Mouse (Mus musculus): ENCODE data around the gene Ciao2a. TPM values are rescaled to one million over a fixed set of nuclear protein-coding genes. Genes with fewer than 3 reads are reported as not detected.
A peak's percentile ranks its signal among the peaks of the same experiment; 100 is the strongest.

Ciao2a gene
- polyA plus RNA-seq, 1 experiment from 2014 or later = 176 TPM

DNA sequence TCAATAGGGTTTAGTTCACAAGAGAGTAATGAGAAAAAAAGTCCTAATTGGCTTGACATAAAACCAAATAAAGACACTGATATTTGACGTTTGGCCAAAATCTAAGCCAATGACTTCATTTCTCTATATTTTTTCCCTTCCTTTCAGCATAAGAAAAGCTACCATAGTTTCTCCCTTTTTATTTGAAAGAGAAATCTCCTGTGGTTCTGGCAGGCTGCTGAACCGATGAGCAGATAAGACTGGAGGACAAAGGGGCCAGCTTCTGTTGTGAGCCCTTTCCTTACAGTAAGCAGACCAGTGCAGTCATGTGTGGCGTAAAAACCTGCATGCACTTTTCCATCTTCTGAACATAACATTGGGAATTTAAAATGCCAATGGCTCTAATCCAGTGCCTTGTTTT, 5.5 kb upstream of the Ciao2a start:
- no peak overlapping the region for H3K9ac ChIP-seq
- 69% methylated on average over 3 of the region's 3 CpGs for WGBS
- H3K4me2 ChIP-seq = no peak overlapping the region
- H3K9me3 ChIP-seq (replicated peaks) = no peaks in the 10 kb centered on the region
- no peak overlapping the region for H3K4me3 ChIP-seq
- peaks cover 4% of the 10 kb centered on the region; the same call in 1 of the 2 replicates for H3K36me3 ChIP-seq
- ATAC-seq (ENCODE audit: insufficient number of reproducible peaks, low FRiP score) = no peak
- H3K27ac ChIP-seq (ENCODE audit: poor library complexity, severe bottlenecking) = no peak overlapping the region
- H3K27me3 ChIP-seq (replicated peaks) = no peaks in the 10 kb centered on the region
- peaks cover 14% of the 10 kb centered on the region for H3K4me1 ChIP-seq (replicated peaks)

DNA sequence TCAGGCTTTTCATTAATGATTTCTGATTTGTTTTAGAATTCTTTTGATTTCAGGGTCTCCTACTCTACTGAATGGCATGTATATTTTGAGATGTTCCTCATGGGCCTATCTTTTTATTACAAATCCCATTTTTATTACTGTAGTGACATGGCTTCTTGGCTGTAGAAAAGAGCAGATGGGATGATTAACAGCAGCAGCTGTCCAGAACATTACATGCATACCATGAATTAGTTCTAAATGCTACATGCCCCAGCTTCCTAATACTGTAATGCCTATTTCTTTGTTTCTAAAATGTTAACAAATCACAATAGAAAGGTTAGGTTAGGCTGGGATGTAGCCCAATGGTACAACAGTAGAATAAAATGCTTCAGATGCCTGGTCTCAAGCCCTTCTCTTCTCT, 5.0 kb upstream of the Ciao2a start:
- Histone ChIP-seq H3K9ac (no peak overlapping the region), H3K9me3 (replicated peaks) (no peaks in the 10 kb centered on the region), H3K4me2 (no peak overlapping the region), H3K4me3 (no peak overlapping the region), H3K36me3 (peaks cover 4% of the 10 kb centered on the region; the same call in 1 of the 2 replicates), H3K27me3 (replicated peaks) (no peaks in the 10 kb centered on the region), H3K27ac (ENCODE audit: poor library complexity, severe bottlenecking) (no peak overlapping the region), H3K4me1 (replicated peaks) (peaks cover 14% of the 10 kb centered on the region)
- ATAC-seq (ENCODE audit: insufficient number of reproducible peaks, low FRiP score) = no peak

- Histone ChIP-seq H3K27ac (ENCODE audit: poor library complexity, severe bottlenecking) (no peak overlapping the region), H3K9me3 (replicated peaks) (no peaks in the 10 kb centered on the region), H3K4me3 (peak overlapping the region; percentile 93), H3K4me1 (replicated peaks) (peaks cover 28% of the 10 kb centered on the region), H3K4me2 (peak overlapping the region; percentile 83), H3K9ac (peak overlapping the region; percentile 88), H3K36me3 (peaks cover 4% of the 10 kb centered on the region; the same call in 1 of the 2 replicates), H3K27me3 (replicated peaks) (no peaks in the 10 kb centered on the region)
- no peak for ATAC-seq (ENCODE audit: insufficient number of reproducible peaks, low FRiP score)
- 12% methylated on average over 5 of the region's 5 CpGs for WGBS
Measured at GRCm38 (mm10) chr9:66123648-66124047, 2.8 kb upstream of the Ciao2a start.

GRCm38 (mm10) chr9:66124111-66124531, 2.3 kb upstream of the Ciao2a start:
- 0 out of 2 replicates have a peak, but pooled peaks have one; percentile 52 for ATAC-seq (ENCODE audit: insufficient number of reproducible peaks, low FRiP score)
- peaks cover 28% of the 10 kb centered on the region for H3K4me1 ChIP-seq (replicated peaks)
- no peaks in the 10 kb centered on the region for H3K9me3 ChIP-seq (replicated peaks)
- H3K4me2 ChIP-seq = peak overlapping the region; percentile 83
- under 1% methylated on average over 12 of the region's 12 CpGs for WGBS
- peak overlapping the region; percentile 88 for H3K9ac ChIP-seq
- H3K27me3 ChIP-seq (replicated peaks) = no peaks in the 10 kb centered on the region
- H3K4me3 ChIP-seq = peak overlapping the region; percentile 93
- peaks cover 5% of the 10 kb centered on the region; the same call in 1 of the 2 replicates for H3K36me3 ChIP-seq
- H3K27ac ChIP-seq (ENCODE audit: poor library complexity, severe bottlenecking) = peak overlapping the region; percentile 92

DNA sequence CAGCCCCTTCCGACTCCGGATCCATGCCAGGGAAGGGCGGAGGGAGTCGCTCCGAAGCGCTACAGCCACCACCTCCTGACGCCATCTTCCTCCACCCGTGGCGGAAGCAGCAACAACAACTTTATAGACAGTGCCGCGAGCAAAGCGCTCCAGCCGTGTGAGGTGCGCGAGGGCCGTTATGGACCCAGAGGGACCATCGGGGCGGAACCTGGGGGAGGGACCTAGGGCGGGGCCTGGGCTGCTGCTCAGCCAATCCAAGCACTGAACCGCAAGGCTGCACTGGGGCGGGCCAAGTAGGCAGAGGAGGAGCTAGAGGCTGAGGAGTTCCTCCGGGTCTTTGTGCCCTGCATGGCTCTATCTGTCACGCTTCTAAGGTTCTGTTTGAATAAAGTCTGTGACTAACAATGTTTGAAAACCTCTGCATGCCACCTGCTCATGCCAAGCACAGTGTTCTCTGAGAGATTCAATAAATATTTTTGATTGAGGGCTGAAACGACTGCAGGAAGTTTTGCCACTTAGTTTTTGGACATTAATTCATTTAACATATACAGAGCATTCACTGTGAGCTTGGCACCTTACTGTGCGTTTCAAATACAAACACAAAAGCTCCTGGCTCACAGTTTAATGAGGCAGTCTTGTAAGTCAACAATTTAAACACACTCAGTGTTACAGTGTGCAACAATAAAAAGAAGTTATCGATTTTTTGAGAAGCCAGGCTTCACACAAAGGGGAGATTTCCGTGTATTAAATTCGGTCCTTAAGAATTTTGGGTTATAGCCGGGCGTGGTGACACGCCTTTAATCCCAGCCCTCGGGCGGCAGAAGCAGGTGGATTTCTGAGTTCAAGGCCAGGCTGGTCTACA, 1.5 kb upstream of the Ciao2a start:
- H3K9ac ChIP-seq = peak overlapping the region; percentile 88
- ATAC-seq (ENCODE audit: insufficient number of reproducible peaks, low FRiP score) = peak; percentile 98
- H3K4me3 ChIP-seq = peak overlapping the region; percentile 93
- peaks cover 11% of the 10 kb centered on the region; the same call in 1 of the 2 replicates for H3K36me3 ChIP-seq
- H3K4me2 ChIP-seq = peak overlapping the region; percentile 83
- peak overlapping the region; percentile 92 for H3K27ac ChIP-seq (ENCODE audit: poor library complexity, severe bottlenecking)
- WGBS = 19% methylated on average over 33 of the region's 33 CpGs
- peaks cover 28% of the 10 kb centered on the region for H3K4me1 ChIP-seq (replicated peaks)
- H3K27me3 ChIP-seq (replicated peaks) = no peaks in the 10 kb centered on the region
- H3K9me3 ChIP-seq (replicated peaks) = no peaks in the 10 kb centered on the region

GRCm38 (mm10) chr9:66125543-66126455, 612 bp upstream of the Ciao2a start:
- no peak for ATAC-seq (ENCODE audit: insufficient number of reproducible peaks, low FRiP score)
- 40% methylated on average over 12 of the region's 12 CpGs for WGBS

DNA sequence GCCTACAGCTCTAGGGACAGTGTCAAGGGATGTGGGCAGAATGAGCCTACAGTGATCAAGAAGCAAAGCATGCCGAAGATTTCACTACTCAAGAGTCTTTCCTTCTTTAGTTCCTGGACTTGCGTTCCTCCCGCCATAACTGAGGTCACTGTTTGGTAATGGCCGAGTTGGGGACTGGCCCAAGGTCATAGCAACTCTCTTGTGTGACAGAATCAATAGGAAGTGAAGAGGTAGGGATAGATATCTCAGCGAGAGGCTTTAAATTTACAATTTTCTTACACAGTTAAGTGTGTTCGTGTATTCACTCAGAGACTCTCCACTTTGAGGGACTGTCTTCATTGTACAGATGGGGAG, 759 bp downstream of the Ciao2a start:
- Histone ChIP-seq H3K4me3 (peak overlapping the region; percentile 76), H3K9me3 (replicated peaks) (no peaks in the 10 kb centered on the region), H3K27me3 (replicated peaks) (no peaks in the 10 kb centered on the region), H3K36me3 (peaks cover 21% of the 10 kb centered on the region; the same call in 1 of the 2 replicates), H3K4me2 (peak overlapping the region; percentile 82), H3K27ac (ENCODE audit: poor library complexity, severe bottlenecking) (peak overlapping the region; percentile 73), H3K9ac (peak overlapping the region; percentile 80), H3K4me1 (replicated peaks) (peaks cover 28% of the 10 kb centered on the region)
- 42% methylated on average over 6 of the region's 6 CpGs for WGBS
- no peak for ATAC-seq (ENCODE audit: insufficient number of reproducible peaks, low FRiP score)

More at GRCm38 (mm10) chr9:66125543-66126455, 612 bp upstream of the Ciao2a start:
- Histone ChIP-seq H3K4me3 (peak overlapping the region; percentile 76), H3K36me3 (peaks cover 15% of the 10 kb centered on the region; the same call in 1 of the 2 replicates), H3K4me1 (replicated peaks) (peaks cover 28% of the 10 kb centered on the region), H3K9me3 (replicated peaks) (no peaks in the 10 kb centered on the region), H3K27me3 (replicated peaks) (no peaks in the 10 kb centered on the region), H3K4me2 (peak overlapping the region; percentile 82), H3K9ac (no peak overlapping the region), H3K27ac (ENCODE audit: poor library complexity, severe bottlenecking) (peak overlapping the region; percentile 92)

DNA sequence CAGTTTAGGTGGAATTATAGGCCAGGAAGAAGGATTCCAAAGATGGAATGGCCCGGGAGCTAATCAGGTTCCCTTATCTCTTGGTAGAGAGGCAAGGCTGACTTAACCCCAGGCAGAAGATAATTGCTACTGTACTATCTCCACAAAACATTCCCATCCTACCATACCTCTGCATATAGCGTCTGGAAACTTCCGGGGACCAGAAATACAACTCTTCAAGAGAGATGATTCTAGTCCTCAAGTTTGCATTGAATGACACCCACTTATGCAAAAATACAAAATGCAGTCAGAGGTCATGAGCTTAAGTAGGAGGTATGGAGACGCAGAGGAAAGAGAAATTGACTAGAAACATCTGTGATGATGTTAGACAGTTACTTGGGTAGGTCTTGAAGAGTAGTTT, 1.5 kb downstream of the Ciao2a start:
- H3K4me3 ChIP-seq = peak overlapping the region; percentile 76

GRCm38 (mm10) chr9:66131466-66131865, 5.1 kb downstream of the Ciao2a start:
- H3K4me1 ChIP-seq (replicated peaks) = peaks cover 14% of the 10 kb centered on the region
- 92% methylated on average over 2 of the region's 2 CpGs for WGBS
- H3K9ac ChIP-seq = no peak overlapping the region
- no peak for ATAC-seq (ENCODE audit: insufficient number of reproducible peaks, low FRiP score)
- H3K27ac ChIP-seq (ENCODE audit: poor library complexity, severe bottlenecking) = no peak overlapping the region
- peaks cover 57% of the 10 kb centered on the region for H3K36me3 ChIP-seq
- H3K4me3 ChIP-seq = no peak overlapping the region
- no peaks in the 10 kb centered on the region for H3K9me3 ChIP-seq (replicated peaks)
- H3K27me3 ChIP-seq (replicated peaks) = no peaks in the 10 kb centered on the region
- H3K4me2 ChIP-seq = no peak overlapping the region

More for the DNA sequence above, 1.5 kb downstream of the Ciao2a start:
- H3K27me3 ChIP-seq (replicated peaks) = no peaks in the 10 kb centered on the region
- H3K9me3 ChIP-seq (replicated peaks) = no peaks in the 10 kb centered on the region
- no peak overlapping the region for H3K9ac ChIP-seq
- 50% methylated on average over 4 of the region's 4 CpGs for WGBS
- H3K27ac ChIP-seq (ENCODE audit: poor library complexity, severe bottlenecking) = no peak overlapping the region
- H3K36me3 ChIP-seq = peaks cover 28% of the 10 kb centered on the region
- no peak for ATAC-seq (ENCODE audit: insufficient number of reproducible peaks, low FRiP score)
- H3K4me1 ChIP-seq (replicated peaks) = peaks cover 28% of the 10 kb centered on the region
- H3K4me2 ChIP-seq = peak overlapping the region; percentile 82

DNA sequence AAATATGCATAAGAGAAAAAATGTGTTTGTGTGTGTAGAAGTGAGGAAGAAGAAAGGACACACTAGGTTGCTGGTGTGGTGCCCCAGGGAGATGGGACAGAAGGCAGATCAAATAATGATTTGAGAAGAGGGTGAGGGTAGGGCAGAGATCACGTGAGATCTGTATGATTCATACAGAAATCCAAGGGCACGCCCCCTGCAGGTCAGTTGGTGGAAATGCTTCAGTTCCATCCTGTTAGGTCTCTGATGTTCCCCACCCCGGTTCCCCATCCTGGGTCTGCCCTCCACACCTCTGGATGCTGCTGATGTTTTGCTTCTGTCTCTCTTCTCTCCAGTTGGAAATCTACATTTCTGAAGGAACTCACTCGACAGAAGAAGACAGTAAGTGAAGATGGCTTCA, 9.6 kb downstream of the Ciao2a start:
- Histone ChIP-seq H3K27me3 (replicated peaks) (no peaks in the 10 kb centered on the region), H3K4me1 (replicated peaks) (no peaks in the 10 kb centered on the region), H3K4me3 (no peak overlapping the region), H3K27ac (ENCODE audit: poor library complexity, severe bottlenecking) (no peak overlapping the region), H3K9me3 (replicated peaks) (no peaks in the 10 kb centered on the region), H3K9ac (no peak overlapping the region), H3K36me3 (peaks cover 84% of the 10 kb centered on the region), H3K4me2 (no peak overlapping the region)
- 48% methylated on average over 4 of the region's 4 CpGs for WGBS
- no peak for ATAC-seq (ENCODE audit: insufficient number of reproducible peaks, low FRiP score)

GRCm38 (mm10) chr9:66138193-66138592, 11.8 kb downstream of the Ciao2a start:
- Histone ChIP-seq H3K9ac (no peak overlapping the region), H3K9me3 (replicated peaks) (no peaks in the 10 kb centered on the region), H3K27me3 (replicated peaks) (no peaks in the 10 kb centered on the region), H3K4me3 (no peak overlapping the region), H3K4me2 (no peak overlapping the region), H3K36me3 (peaks cover 68% of the 10 kb centered on the region), H3K27ac (ENCODE audit: poor library complexity, severe bottlenecking) (no peak overlapping the region), H3K4me1 (replicated peaks) (no peaks in the 10 kb centered on the region)
- ATAC-seq (ENCODE audit: insufficient number of reproducible peaks, low FRiP score) = no peak
- WGBS = 93% methylated on average over 7 of the region's 7 CpGs

Measured in heart, embryonic 12.5 days (tissue).